Mouse (Mus musculus): ENCODE measurements around the gene Irf7.

DNA sequence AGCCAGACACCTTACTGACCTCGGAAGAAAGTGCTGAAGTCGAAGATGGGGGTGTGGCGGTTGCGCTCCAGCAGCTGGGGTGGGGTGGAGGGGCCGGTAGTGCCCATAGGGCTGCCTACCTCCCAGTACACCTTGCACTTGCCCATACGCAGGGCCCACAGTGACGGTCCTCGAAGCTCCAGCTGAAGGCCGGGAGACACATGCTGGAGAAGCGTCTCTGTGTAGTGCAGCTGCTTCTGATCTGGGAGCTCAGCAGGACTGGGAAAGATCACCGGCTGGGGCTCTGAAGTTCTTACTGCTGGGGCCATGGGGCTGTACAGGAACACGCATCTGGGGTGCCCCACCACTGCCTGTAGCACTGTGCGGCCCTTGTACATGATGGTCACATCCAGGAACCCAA, 2.6 kb downstream of the Irf7 start:
- TF ChIP-seq POLR2A (IDR thresholded peaks at IDR 0.05; ENCODE audit: control insufficient read depth, extremely low read depth, insufficient read depth, low read length, poor library complexity) (no peak), CTCF (IDR thresholded peaks at IDR 0.05; ENCODE audit: borderline replicate concordance, control insufficient read depth, extremely low read depth, insufficient read depth, low read length, poor library complexity) (no peak)
